Mouse (Mus musculus) bone marrow, adult 2 months (tissue): Measurements from ENCODE around the gene Larp7. TPM values are rescaled to one million over a fixed set of nuclear protein-coding genes. Genes with fewer than 3 reads are reported as not detected.

Source experiments
- H3K27ac ChIP-seq: fragments of 200-500 bp; 2 replicates; pipeline ENCODE4 v1.5.1; 2012; ENCODE audit warnings: low read depth, mild to moderate bottlenecking, control low read depth, inconsistent platforms, low read length; ENCODE audit not compliant: control insufficient read depth, poor library complexity, insufficient read depth
- H3K4me1 ChIP-seq: fragments of 200-500 bp; 2 replicates; pipeline ENCODE4 v1.6.1; 2011; ENCODE audit warnings: low read length; ENCODE audit not compliant: control insufficient read depth, insufficient read depth
- H3K4me3 ChIP-seq: fragments of 200-500 bp; replicated peaks from 2 replicates; pipeline ENCODE3; 2011; ENCODE audit warnings: mild to moderate bottlenecking, low read depth, low read length, control low read depth; ENCODE audit not compliant: control insufficient read depth
- CTCF ChIP-seq: fragments of 200-500 bp; IDR thresholded peaks from 2 replicates; pipeline ENCODE4 v1.5.1; 2011; ENCODE audit warnings: low read length, control low read depth; ENCODE audit not compliant: control insufficient read depth, insufficient read depth
- POLR2A ChIP-seq: fragments of 200-500 bp; IDR thresholded peaks from 2 replicates; pipeline ENCODE4 v1.6.1; 2011; ENCODE audit warnings: low read depth, mild to moderate bottlenecking, control low read depth, low read length, borderline replicate concordance; ENCODE audit not compliant: control insufficient read depth
- WGBS: fragments of 180-500 bp; shearing (Covaris S2); methylation state at CpG from one replicate; pipeline ENCODE4 v1.1.7; 2018; 5-methylcytosine and 5-hydroxymethylcytosine counted together
- polyA plus RNA-seq: library from polyadenylated mRNA; stranded (reverse); fragments of >200 nt; gene quantifications from 2 replicates; pipeline ENCODE4 v1.2.4, GENCODE M21; 2011; ENCODE audit warnings: low replicate concordance; ENCODE audit not compliant: missing spikeins, insufficient read depth, insufficient read length

Gene Larp7
- 26.3 and 30.0 TPM in 2 replicates for polyA plus RNA-seq

GRCm38 (mm10) chr3:127552973-127553719 lies at the start of gene Larp7, which contains the start of gene Zgrf1:
TSS of gene Larp7 (minus strand) at chr3:127553349.
TSS of gene Zgrf1 (plus strand) at chr3:127553489.
- no peak; the same call in 1 of the 2 replicates for TF ChIP-seq CTCF
- peak; percentile 57; the same call in 1 of the 2 replicates for TF ChIP-seq POLR2A
- Histone ChIP-seq H3K27ac (peak within 1 kb of the TSS; percentile 98), H3K4me3 (peak within 1 kb of the TSS; percentile 94), H3K4me1 (no peaks in the 10 kb centered on the region; the same call in none of the 2 replicates)
- under 1% methylated on average over 73 of the region's 73 CpGs for WGBS

DNA sequence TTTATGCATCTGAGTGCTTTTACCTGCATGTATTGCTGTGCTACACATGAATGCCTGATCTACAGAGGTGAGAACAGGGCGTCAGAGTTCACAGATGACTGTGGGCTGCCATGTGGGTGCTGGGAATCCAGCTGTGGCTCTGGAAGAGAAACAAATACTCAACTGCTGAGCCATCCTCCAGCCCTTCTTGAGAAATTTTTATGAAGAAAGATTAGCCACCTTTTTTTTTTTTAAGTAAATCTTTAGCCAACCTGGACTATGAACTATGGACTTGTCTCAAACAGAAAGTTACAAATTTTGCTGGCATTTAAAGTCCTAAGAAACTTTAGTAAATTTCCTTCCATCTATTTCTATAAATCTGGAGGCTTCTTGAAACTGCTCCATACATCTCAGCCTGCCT lies 44.0 kb upstream of the Larp7 start:
- Histone ChIP-seq H3K4me3 (no peak overlapping the region), H3K4me1 (no peaks in the 10 kb centered on the region), H3K27ac (no peak overlapping the region)
- TF ChIP-seq POLR2A (no peak), CTCF (no peak)
- 75% methylated on average over 1 of the region's 1 CpGs for WGBS

DNA sequence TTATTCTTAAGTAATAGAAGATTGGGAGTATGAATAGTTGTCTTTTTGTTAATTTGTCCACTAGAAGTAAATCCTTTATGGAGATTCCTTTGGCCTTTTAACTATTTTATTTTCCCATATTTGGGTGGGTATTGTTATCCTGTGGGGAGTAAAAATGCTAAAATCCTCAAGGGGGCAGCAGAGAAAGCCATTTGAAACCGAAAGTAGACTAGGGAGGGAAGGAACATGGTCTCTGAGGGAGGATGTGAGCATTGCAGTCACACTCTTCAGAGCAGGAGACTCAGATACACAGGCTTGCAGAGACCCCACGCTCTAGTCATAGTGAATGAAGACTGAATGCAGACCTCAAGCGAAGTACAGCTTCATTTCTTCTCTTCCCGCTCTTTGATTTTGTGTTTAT lies 19.4 kb upstream of the Larp7 start:
- H3K4me3 ChIP-seq, result no peak overlapping the region
- no peaks in the 10 kb centered on the region; the same call in 1 of the 2 replicates for H3K4me1 ChIP-seq
- TF ChIP-seq CTCF, result peak; percentile 30; the same call in 1 of the 2 replicates
- TF ChIP-seq POLR2A, result no peak

GRCm38 (mm10) chr3:127565129-127565528 lies 12.0 kb upstream of the Larp7 start:
- TF ChIP-seq CTCF (no peak), POLR2A (no peak)
- no peak overlapping the region for H3K27ac ChIP-seq
- WGBS, result 76% methylated on average over 3 of the region's 3 CpGs
- no peaks in the 10 kb centered on the region for H3K4me1 ChIP-seq
- H3K4me3 ChIP-seq, result no peak overlapping the region

More for the DNA sequence above, 19.4 kb upstream of the Larp7 start:
- no peak overlapping the region for H3K27ac ChIP-seq
- 55% methylated on average over 4 of the region's 4 CpGs for WGBS

DNA sequence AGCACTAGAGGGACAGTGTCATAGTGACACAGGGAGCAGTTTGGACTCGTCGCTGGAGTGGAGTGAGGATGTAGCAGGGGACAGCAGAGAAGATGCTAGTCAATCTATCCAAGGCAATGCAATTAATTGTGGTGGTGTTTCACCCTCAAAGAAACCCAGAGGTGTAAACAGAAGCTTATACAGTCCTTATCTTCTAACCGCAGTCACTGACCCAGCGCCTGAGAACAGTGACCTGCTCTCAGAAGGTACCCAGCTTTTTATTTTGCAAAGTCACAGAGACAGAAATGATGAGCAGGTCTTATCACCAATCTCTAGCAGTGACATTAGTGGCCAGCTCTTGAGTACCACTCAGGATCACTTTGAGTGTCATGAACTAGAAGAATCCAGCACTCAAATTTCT lies 9.8 kb upstream of the Larp7 start:
- H3K27ac ChIP-seq, result no peak overlapping the region
- no peaks in the 10 kb centered on the region for H3K4me1 ChIP-seq
- no peak for TF ChIP-seq CTCF
- TF ChIP-seq POLR2A, result no peak
- H3K4me3 ChIP-seq, result no peak overlapping the region
- WGBS, result 76% methylated on average over 4 of the region's 4 CpGs

DNA sequence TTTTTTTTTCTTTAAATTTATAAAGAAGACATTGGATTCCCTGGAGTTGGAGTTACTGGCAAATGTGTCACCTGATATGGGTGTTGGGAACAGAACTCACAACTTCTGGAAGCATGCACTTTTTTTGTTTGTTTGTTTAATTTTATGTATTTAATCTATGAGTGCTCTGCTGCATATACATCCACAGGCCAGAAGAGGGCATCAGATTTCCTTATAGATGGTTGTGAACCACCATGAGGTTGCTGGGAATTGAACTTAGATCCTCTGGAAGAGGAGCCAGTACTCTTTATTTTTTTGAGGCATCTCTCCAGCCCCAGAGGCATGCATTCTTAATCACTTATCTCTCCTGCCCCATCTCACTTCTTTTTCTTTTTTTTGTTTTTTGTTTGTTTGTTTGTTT lies 5.1 kb upstream of the Larp7 start:
- no peak for TF ChIP-seq POLR2A
- no peak for TF ChIP-seq CTCF
- no peak overlapping the region for H3K27ac ChIP-seq
- H3K4me1 ChIP-seq, result no peaks in the 10 kb centered on the region; the same call in none of the 2 replicates
- H3K4me3 ChIP-seq, result no peak overlapping the region

DNA sequence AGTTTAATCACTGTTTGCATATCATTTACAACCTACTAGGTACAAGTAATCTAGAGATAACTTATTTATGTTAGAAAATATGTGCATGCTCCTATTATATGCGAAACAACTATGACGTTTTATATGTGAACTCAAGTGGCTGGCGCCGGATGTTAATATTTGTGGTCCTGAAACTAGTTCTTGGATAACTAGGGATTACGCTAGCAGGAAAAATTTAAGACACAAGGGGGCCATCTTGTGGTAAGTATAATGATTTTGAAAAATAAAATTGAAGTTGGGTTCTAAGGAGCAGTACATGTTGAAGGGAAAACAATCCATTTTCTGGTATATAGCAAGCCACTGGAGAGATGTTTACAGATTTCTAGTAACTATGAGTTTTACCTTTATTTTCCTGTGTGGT lies 1.6 kb upstream of the Larp7 start:
- TF ChIP-seq POLR2A (no peak), CTCF (no peak)
- peak overlapping the region; percentile 66 for H3K4me3 ChIP-seq
- H3K4me1 ChIP-seq, result no peaks in the 10 kb centered on the region; the same call in none of the 2 replicates
- no peak overlapping the region for H3K27ac ChIP-seq
- WGBS, result 48% methylated on average over 5 of the region's 5 CpGs

- Histone ChIP-seq H3K4me1 (no peaks in the 10 kb centered on the region; the same call in none of the 2 replicates), H3K4me3 (peak overlapping the region; percentile 94), H3K27ac (peak overlapping the region; percentile 98; the same call in 1 of the 2 replicates)
- WGBS, result under 1% methylated on average over 4 of the region's 4 CpGs
- no peak for TF ChIP-seq POLR2A
- no peak for TF ChIP-seq CTCF
Observed at GRCm38 (mm10) chr3:127553720-127554043, 533 bp upstream of the Larp7 start.

GRCm38 (mm10) chr3:127552434-127552972 lies 646 bp downstream of the Larp7 start:
- 2% methylated on average over 13 of the region's 13 CpGs for WGBS
- Histone ChIP-seq H3K4me3 (peak overlapping the region; percentile 37), H3K27ac (no peak overlapping the region; the same call in 1 of the 2 replicates), H3K4me1 (no peaks in the 10 kb centered on the region; the same call in none of the 2 replicates)
- TF ChIP-seq POLR2A, result no peak
- TF ChIP-seq CTCF, result no peak
